Comparison of ENCODE assay signal across 9 mouse cellular contexts in genomic region chr13:35994067-35994466, GRCm38 (mm10). TPM values are rescaled to one million over a fixed set of nuclear protein-coding genes. Genes with fewer than 3 reads are reported as not detected.
DNase-seq lines count a peak whose midpoint lies in the region; ATAC-seq lines count a peak whose summit lies in the region.
"Had no signal": no experiment of that assay in that cellular context is flagged by ENCODE, and none has a peak within 500 bp of the region (broad histone marks: within the 10 kb centered on the region; RNA-seq: fewer than 3 reads in every experiment).

No protein-coding gene starts in this region.

- no peak overlapping the region for H3K27ac ChIP-seq in intestine, embryonic 15.5 days
- H3K27ac ChIP-seq: hindbrain, embryonic 15.5 days had no signal

- no peaks in the 10 kb centered on the region for H3K9me3 ChIP-seq in intestine, embryonic 15.5 days
- H3K9me3 ChIP-seq: hindbrain, embryonic 15.5 days had no signal

- peaks cover 7% of the 10 kb centered on the region; the same call in 1 of the 2 replicates for H3K4me1 ChIP-seq in intestine, embryonic 15.5 days (replicated peaks)
- H3K4me1 ChIP-seq: hindbrain, embryonic 15.5 days had no signal

- no peaks in the 10 kb centered on the region for H3K36me3 ChIP-seq in intestine, embryonic 15.5 days
- H3K36me3 ChIP-seq: hindbrain, embryonic 15.5 days had no signal

- no peak overlapping the region for H3K4me2 ChIP-seq in intestine, embryonic 15.5 days (replicated peaks)
- H3K4me2 ChIP-seq: hindbrain, embryonic 15.5 days had no signal

- peak; percentile 28; the same call in 1 of the 2 replicates for ATAC-seq in intestine, embryonic 15.5 days
- ATAC-seq in activated CD4-positive, CD25-positive, alpha-beta regulatory T cell, adult 4 months = no peak

- DNase-seq in retina, postnatal 1 day = peak; percentile 23
- no peak for DNase-seq in retina, embryonic 14.5 days (ENCODE audit: low spot score)
- peak; percentile 50 to 57 for DNase-seq in frontal cortex, postnatal 36 days (ENCODE audit: low spot score in 2 of 2)
- DNase-seq in left cerebral cortex, postnatal 10 days (ENCODE audit: extremely low spot score in 1 of 2, low spot score in 2 of 2) = peak; percentile 62 to 68
- DNase-seq in right cerebral cortex, postnatal 14 days = peak; percentile 31
- no peak for DNase-seq in spleen, postnatal 4 days (ENCODE audit: low spot score in 2 of 2)

- no peak overlapping the region for H3K9ac ChIP-seq in intestine, embryonic 15.5 days
- H3K9ac ChIP-seq: hindbrain, embryonic 15.5 days had no signal

- intact Hi-C loops in left cerebral cortex, postnatal 10 days (cut with DNase I) = no loop called here

- H3K4me3 ChIP-seq in intestine, embryonic 15.5 days (replicated peaks) = no peak overlapping the region
- H3K4me3 ChIP-seq: hindbrain, embryonic 15.5 days had no signal

- WGBS in intestine, embryonic 15.5 days = 59% methylated on average over 8 of the region's 8 CpGs

- H3K27me3 ChIP-seq in intestine, embryonic 15.5 days (replicated peaks) = no peaks in the 10 kb centered on the region
- H3K27me3 ChIP-seq: hindbrain, embryonic 15.5 days had no signal

RNA-seq across cellular contexts. Expression of gene Ppp1r3g, which starts 35.4 kb away (rescaled TPM):
- polyA plus RNA-seq in intestine, embryonic 15.5 days (2015; fragmentation: Nextera tagmentation; extraction: Ambion mirVana) = 0.70 and 0.71 TPM in 2 replicates
- 10 to 100 TPM in 1 of 2 experiments, 1 to 10 TPM in 1; 5.9 to 11.7 TPM for total RNA-seq in left cerebral cortex, postnatal 10 days (2021)
- not detected for polyA plus RNA-seq in activated CD4-positive, CD25-positive, alpha-beta regulatory T cell, adult 4 months (2017; shearing (Covaris generic))

Comparison
In these comparisons a context has a peak if more than half of its experiments do, and no peak if none do; other contexts are left out.
1. DNase-seq: peak in retina, postnatal 1 day (single experiment), frontal cortex, postnatal 36 days (2 of 2), left cerebral cortex, postnatal 10 days (2 of 2) and right cerebral cortex, postnatal 14 days (single experiment); none in retina, embryonic 14.5 days (single experiment) and spleen, postnatal 4 days (0 of 2).